Mouse (Mus musculus) CD4-positive, CD25-positive, alpha-beta regulatory T cell, adult 2 months (primary cell): ENCODE measurements around the gene Meis3.

Experiments
- DNase-seq: peaks from one replicate; pipeline ENCODE4 v3.0.0-alpha.2; 2012; ENCODE audit warnings: low read depth, low spot score

Gene Meis3

GRCm38 (mm10) chr7:16174597-16175541, at the start of gene Meis3:
TSS of gene Meis3 (plus strand) at chr7:16175090.
- peak; percentile 78 for DNase-seq

- no peak for DNase-seq
Measured at GRCm38 (mm10) chr7:16125829-16126228, 49.1 kb upstream of the Meis3 start.

GRCm38 (mm10) chr7:16128344-16128743, 46.5 kb upstream of the Meis3 start:
- no peak for DNase-seq

GRCm38 (mm10) chr7:16128899-16129298, 46.0 kb upstream of the Meis3 start:
- no peak for DNase-seq

GRCm38 (mm10) chr7:16129421-16129845, 45.5 kb upstream of the Meis3 start, which contains the start of gene Slc8a2:
TSS of gene Slc8a2 (plus strand) at chr7:16129826.
- peak; percentile 61 for DNase-seq

GRCm38 (mm10) chr7:16129846-16130691, 44.8 kb upstream of the Meis3 start:
- DNase-seq, result peak; percentile 12

GRCm38 (mm10) chr7:16130956-16131634, 43.8 kb upstream of the Meis3 start:
- DNase-seq, result no peak

GRCm38 (mm10) chr7:16132161-16132581, 42.7 kb upstream of the Meis3 start:
- DNase-seq, result no peak

GRCm38 (mm10) chr7:16132926-16133325, 42.0 kb upstream of the Meis3 start:
- DNase-seq, result no peak

- no peak for DNase-seq
Measured at GRCm38 (mm10) chr7:16133691-16134090, 41.2 kb upstream of the Meis3 start.

GRCm38 (mm10) chr7:16134951-16135392, 39.9 kb upstream of the Meis3 start:
- DNase-seq, result no peak

- no peak for DNase-seq
Measured at GRCm38 (mm10) chr7:16146489-16147410, 28.1 kb upstream of the Meis3 start.

- peak; percentile 51 for DNase-seq
Measured at GRCm38 (mm10) chr7:16147643-16148042, 27.2 kb upstream of the Meis3 start.

- no peak for DNase-seq
Measured at GRCm38 (mm10) chr7:16149241-16149640, 25.6 kb upstream of the Meis3 start.

GRCm38 (mm10) chr7:16150191-16151145, 24.4 kb upstream of the Meis3 start:
- DNase-seq, result no peak

GRCm38 (mm10) chr7:16153522-16153921, 21.4 kb upstream of the Meis3 start:
- DNase-seq, result peak; percentile 78

GRCm38 (mm10) chr7:16155132-16155872, 19.6 kb upstream of the Meis3 start:
- no peak for DNase-seq

GRCm38 (mm10) chr7:16156105-16156714, 18.7 kb upstream of the Meis3 start:
- DNase-seq, result no peak
